Mouse (Mus musculus) gastrocnemius, postnatal 14 days (tissue): Measurements from ENCODE around the gene Dock8. TPM values are rescaled to one million over a fixed set of nuclear protein-coding genes. Genes with fewer than 3 reads are reported as not detected.

ENCODE experiments used
- DNase-seq: peaks from one replicate; pipeline ENCODE4 v3.0.0; 2021; ENCODE audit warnings: mixed read lengths
- intact Hi-C: fragments of 180-260 bp; cut with DNase I; formaldehyde crosslinking; loops from one replicate; pipeline ENCODE4 v1.15.1; 2025; ENCODE audit warnings: low total_unique reads
- total RNA-seq, 2 experiments: library from RNA; stranded (reverse); gene quantifications; 2 replicates each; pipeline ENCODE4 v1.2.3; 2021

The Dock8 gene
- total RNA-seq, 2 experiments from 2014 or later, result 1.8 to 2.6 TPM

DNA sequence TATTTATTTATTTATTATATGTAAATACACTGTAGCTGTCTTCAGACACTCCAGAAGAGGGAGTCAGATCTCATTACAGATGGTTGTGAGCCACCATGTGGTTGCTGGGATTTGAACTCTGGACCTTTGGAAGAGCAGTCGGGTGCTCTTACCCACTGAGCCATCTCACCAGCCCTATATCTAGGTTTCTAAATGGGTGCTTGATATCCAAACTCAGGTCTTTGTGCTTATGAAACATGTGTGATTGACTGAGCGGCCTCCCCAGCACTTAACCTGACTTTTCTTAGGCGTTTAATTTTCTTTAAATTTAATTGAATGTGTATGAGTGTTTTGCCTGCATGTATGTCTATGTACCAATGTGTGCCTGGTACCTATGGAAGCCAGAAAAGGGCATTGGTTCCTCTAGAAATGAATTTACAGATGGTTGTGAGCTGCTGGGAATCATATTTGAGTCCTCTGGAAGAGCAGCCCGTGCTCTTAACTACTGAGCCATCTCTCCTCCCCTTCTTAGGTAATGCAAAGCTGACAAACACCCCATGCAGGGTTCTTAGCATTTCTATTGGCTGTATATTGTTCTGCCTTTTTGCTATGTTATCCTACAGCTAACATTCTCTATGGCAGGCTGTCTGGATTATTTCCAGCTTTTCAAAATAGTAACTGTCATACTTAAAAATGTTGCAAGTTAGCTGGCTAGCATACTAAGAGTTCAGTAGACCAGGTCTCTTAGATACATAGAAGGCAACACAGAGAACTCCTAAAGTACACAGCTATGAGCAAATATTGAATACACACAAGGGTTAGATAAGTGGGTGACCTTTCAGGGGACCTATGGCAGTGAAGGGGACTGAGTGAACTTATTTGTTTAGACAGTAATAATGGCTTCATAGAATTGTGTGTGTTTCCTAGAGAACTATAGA is 231.0 kb downstream of the Dock8 start:
- intact Hi-C loops, result loop anchor here (10.0 kb wide), 1 partner anchor 96 kb away; no protein-coding TSS in a partner anchor
- no peak for DNase-seq

DNA sequence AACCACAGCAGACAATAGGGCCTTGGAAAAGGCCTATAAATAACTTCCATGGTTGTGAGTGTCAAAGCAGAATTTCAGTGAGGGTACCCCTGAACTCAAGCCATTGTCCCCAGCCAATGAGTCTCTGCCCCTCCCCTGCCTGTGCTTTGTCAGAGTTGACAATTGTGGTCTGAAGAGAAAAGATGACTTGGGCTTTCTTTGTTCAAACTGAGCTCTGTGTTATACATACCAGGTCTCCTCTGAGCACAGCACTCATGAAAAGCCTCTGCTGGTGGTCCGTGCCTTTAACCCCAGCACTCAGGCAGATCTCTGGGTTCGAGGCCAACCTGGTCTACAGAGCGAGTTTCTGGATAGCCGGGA is 231.6 kb downstream of the Dock8 start:
- DNase-seq, result no peak
- intact Hi-C loops, result loop anchor here (10.0 kb wide), 1 partner anchor 96 kb away; no protein-coding TSS in a partner anchor

- intact Hi-C loops, result loop anchor here (10.0 kb wide), 1 partner anchor 97 kb away; no protein-coding TSS in a partner anchor
- DNase-seq, result no peak
Measured at GRCm38 (mm10) chr19:25232032-25232431, 232.7 kb downstream of the Dock8 start.

DNA sequence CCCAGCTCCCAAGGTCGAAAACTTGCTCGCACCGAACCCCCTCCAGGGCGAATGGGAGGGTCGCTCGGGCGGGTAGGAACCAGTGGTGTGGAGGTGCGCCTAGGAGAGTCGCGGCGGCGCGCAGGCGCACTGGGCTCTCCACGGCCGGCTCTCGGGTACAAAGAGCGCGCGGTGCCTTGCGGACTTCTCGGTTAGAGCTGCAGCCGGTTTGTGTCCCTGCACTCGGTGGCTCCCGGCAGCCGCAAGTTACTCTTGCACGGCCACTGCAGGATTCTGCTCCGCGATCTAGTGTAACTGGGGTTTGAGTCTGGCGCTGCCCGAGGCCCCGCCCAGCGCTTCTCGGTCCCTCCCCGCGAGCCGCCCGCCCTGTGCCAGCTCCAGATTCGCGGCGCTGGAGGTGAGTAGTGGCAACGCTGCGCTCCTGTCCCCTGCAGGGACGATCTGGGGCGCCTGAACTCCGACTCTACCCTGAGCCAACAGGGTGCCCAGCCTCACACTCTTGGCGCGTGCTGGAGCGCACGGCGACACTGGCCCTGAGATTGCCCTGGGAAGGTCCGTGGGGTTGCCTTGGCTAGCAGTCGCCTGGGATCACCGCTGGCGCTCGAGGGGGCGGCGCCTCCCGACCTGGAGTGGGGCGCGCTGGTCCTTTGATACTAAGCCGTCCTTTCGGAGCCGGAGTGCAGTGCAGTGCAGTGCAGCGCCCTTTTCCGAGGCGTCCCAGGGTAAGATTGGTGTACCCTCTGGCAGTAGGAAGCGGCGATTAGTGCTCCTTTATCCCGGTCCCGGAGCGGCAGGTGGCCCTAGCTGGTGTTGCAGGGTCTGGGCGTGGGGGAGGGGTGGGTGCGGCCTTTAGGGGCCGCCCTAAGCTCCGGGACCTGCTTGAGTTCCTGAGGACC is 237.5 kb downstream of the Dock8 start, which contains the start of gene Kank1:
Gene Kank1 (plus strand): TSS at position 380 of the 896 bp plus-strand sequence.
- peak; percentile 59 for DNase-seq
- intact Hi-C loops, result loop anchor here (10.0 kb wide), 1 partner anchor 102 kb away; no protein-coding TSS in a partner anchor

- intact Hi-C loops, result loop anchor here (10.0 kb wide), 1 partner anchor 103 kb away; no protein-coding TSS in a partner anchor
- DNase-seq, result peak; percentile 55
Measured at GRCm38 (mm10) chr19:25237492-25238040, 238.2 kb downstream of the Dock8 start.

DNA sequence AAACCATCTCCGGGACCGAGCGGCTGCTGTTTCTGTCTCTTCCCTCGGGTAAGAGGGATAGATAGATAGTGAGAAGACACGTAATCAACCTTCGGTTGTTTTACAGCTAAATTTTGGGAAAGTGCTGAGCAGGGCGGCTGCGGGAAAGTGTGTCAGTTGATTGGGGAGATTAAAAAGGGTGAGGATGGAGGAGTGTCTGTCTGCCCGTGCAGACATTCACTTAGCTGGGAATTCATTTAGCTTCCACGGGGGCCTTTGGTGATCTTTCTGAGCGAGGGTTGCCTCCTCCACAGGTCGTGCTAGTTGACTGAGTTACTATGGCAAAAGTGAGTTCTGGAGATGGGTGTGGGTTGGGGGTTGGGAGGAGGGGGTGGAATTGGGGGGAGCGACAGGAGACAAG is 238.8 kb downstream of the Dock8 start:
- intact Hi-C loops, result loop anchor here (10.0 kb wide), 1 partner anchor 103 kb away; no protein-coding TSS in a partner anchor
- no peak for DNase-seq

DNA sequence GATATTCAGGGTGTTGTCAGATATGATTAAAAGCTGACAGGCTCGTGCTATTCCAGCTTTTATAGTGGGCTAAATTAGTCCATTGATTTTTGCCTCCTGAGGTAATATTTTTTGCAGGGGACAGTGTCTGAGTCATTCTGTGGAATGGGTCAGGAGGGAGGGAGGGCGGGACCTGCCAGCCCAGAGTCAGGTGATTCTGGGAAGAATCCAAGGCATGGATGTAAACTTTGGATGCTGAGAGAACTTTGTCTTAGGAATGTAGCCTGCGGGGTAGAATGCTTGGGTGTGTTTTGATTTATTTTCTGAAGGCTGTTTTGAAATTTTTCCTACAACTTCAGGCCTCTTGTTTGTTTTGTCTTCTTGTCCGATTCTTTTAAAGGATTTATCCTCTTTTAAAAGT is 244.2 kb downstream of the Dock8 start:
- intact Hi-C loops, result no loop called here
- no peak for DNase-seq

- intact Hi-C loops, result no loop called here
- DNase-seq, result no peak
Measured at GRCm38 (mm10) chr19:25246062-25246461, 246.7 kb downstream of the Dock8 start.

- intact Hi-C loops, result no loop called here
Measured at GRCm38 (mm10) chr19:25247858-25248552, 248.7 kb downstream of the Dock8 start.

GRCm38 (mm10) chr19:25249230-25249629 is 249.9 kb downstream of the Dock8 start:
- intact Hi-C loops, result no loop called here
- DNase-seq, result no peak

More at GRCm38 (mm10) chr19:25247858-25248552, 248.7 kb downstream of the Dock8 start:
- DNase-seq, result no peak

DNA sequence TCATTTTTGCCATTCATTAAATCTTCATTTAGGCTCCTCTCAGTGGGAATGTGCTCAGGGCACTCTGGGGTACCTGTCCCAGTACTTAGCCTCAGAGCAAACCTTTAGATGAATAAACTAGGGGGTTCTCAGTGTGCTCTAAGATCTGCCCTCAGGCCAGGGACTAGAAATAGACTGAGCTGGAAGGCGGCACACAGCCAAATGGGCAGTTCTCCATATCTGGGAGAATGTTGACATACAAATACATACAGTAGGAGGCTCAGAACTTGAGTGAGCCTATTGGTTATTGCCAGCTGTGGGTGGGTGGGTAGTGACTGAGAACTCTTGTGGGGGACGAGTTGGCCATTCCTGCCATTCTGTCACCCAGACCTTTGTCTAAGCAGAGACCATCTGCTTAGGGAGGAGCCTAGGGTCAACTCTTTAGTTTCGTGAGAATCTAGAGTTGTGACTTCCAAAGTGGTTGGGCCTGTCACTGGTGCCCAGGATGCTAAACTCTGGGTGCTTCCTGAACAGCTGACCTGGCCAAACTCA is 252.3 kb downstream of the Dock8 start:
- DNase-seq, result no peak
- intact Hi-C loops, result no loop called here

Other genes with a start within 250 kb of the Dock8 start
- 10 to 100 TPM; 15.8 to 24.1 TPM for gene Pgm5, start 137.7 kb upstream of the Dock8 start, total RNA-seq
- gene Gm10053, start 123.8 kb upstream of the Dock8 start, total RNA-seq, result 100 to 1,000 TPM; 512 to 650 TPM
- not detected for gene Foxd4, start 98.3 kb upstream of the Dock8 start, total RNA-seq
- gene Cbwd1, start 37.9 kb upstream of the Dock8 start, total RNA-seq, result 10 to 100 TPM; 10.4 to 11.0 TPM
- 10 to 100 TPM; 14.3 to 14.4 TPM for gene Kank1, start 237.4 kb downstream of the Dock8 start, total RNA-seq